Mouse (Mus musculus) testis, adult 2 months (tissue): ENCODE data around the gene Olfr1423.

ENCODE experiments used
- CTCF ChIP-seq: fragments of 200-500 bp; IDR thresholded peaks from 2 replicates; pipeline ENCODE4 v1.5.1; 2012; ENCODE audit warnings: low read depth, mild to moderate bottlenecking, inconsistent platforms, low read length, moderate library complexity; ENCODE audit not compliant: control insufficient read depth, insufficient read depth, insufficient replicate concordance
- POLR2A ChIP-seq: fragments of 200-500 bp; IDR thresholded peaks from 2 replicates; pipeline ENCODE4 v1.6.1; 2012; ENCODE audit warnings: low read depth, mild to moderate bottlenecking, inconsistent platforms, low read length, moderate library complexity; ENCODE audit not compliant: control insufficient read depth

DNA sequence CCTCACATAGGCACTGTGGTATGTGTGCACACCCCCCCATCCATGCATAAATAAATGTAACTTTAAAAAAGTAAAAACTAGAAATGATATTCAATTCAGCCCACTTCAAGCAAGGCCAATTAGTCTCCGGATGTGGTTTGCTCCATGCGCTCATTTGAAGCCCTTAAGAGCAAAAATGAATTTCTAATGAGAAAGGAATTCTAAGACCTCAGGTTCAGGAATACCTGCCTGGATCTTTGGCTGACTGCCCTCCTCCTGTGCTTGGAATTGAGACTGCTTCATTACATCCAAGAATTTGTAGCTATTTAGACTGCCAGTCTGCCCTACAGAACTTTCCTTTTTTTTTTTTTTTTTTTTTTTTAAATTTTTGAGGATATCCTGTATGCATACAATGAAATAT is 37.5 kb downstream of the Olfr1423 start:
- TF ChIP-seq POLR2A (no peak), CTCF (no peak)
